Mouse (Mus musculus) kidney, adult 2 months (tissue): ENCODE measurements at regions not wholly inside any gene's neighbourhood (a gene's known extent, or its start where the extent isn't known, plus 50 kb on each side); places are given as distances from the start of the nearest gene placed in this dataset.

Source experiments
- CTCF ChIP-seq: fragments of 200-500 bp; conservative IDR thresholded peaks from 2 replicates; pipeline ENCODE4 v1.5.1; 2011; ENCODE audit warnings: low read depth, mild to moderate bottlenecking, control low read depth, low read length, moderate library complexity, mixed read lengths; ENCODE audit not compliant: insufficient read depth, insufficient read length
- POLR2A ChIP-seq: fragments of 200-500 bp; IDR thresholded peaks from one replicate; pipeline ENCODE4 v1.6.1; 2011; ENCODE audit warnings: low read depth, low read length, control low read depth

DNA sequence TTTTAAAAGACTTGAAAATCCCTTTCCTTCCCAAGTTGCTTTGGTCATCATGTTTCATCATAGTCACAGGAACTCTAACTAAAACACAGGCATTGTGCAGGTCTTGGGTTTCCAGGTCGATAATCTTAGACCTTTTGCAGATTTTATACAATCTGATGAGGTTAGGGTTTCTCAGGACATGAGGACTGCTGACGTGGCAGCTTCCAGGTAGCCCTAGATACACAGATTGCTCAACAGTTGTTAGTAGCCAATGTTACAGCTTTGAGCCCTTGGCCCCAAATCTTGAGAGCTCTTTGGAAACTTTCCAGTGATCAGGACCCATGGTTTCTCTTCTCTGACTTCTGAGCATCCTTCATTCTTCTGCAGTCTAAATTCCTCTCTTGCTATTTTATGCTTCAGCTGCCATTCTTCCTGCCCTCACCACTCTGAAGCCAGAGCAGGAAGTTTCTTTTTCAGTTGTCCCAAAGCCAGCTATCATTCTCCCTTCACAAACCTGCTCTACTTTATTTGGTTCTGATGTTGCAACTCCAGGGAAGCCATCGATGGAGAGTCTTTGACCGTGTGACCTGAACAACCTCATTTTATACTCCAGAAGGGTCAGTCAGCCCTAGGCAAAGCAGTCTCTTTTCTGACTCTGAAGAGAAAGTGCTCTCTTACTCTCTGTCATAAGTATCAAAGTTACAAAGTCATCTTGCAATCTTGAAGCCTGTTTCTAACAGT is 71.3 kb upstream of the A1bg start:
- TF ChIP-seq CTCF (no peak), POLR2A (no peak)
